Comparison of ENCODE assay signal across 11 mouse cellular contexts in the genomic region with DNA sequence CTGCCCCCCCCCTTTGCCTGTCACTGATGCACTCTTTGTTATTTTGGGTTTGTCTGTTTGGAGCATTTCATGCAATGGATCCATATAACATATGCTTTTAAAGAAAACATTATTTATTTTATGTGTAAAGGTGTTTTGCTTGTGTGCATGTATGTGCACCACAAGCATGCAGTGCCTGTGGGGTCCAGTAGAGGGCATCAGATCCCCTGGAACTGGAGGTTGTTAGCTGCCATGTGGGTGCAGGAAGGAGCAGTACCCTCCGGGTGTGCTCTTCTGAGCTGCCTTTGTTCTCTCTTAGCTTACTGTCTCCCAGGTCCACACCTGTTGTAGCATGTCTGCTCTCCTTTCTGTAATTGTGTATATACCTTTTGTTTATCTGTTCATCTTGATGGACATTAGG. TPM values are rescaled to one million over a fixed set of nuclear protein-coding genes. Genes with fewer than 3 reads are reported as not detected.
DNase-seq lines count a peak whose midpoint lies in the region; TF ChIP-seq lines count a peak whose summit lies in the region.
"Had no signal": no experiment of that assay in that cellular context is flagged by ENCODE, and none has a peak within 500 bp of the region (broad histone marks: within the 10 kb centered on the region; RNA-seq: fewer than 3 reads in every experiment).

No protein-coding gene starts in this region.

- TF ChIP-seq CTCF in kidney, adult 2 months (conservative IDR thresholded peaks at IDR 0.05; ENCODE audit: insufficient read depth, insufficient read length, low read depth, low read length), result peak; percentile 44
- peak; percentile 23; the same call in 1 of the 2 replicates for TF ChIP-seq CTCF in embryonic fibroblast, embryonic 13.5 days (IDR thresholded peaks at IDR 0.05; ENCODE audit: borderline replicate concordance, insufficient read depth, low read length)

- H3K27me3 ChIP-seq in kidney, adult 2 months (replicated peaks; ENCODE audit: control insufficient read depth, insufficient read depth, low read length), result no peaks in the 10 kb centered on the region

- no peaks in the 10 kb centered on the region; the same call in 1 of the 2 replicates for H3K36me3 ChIP-seq in kidney, adult 2 months (ENCODE audit: control insufficient read depth, insufficient read depth, low read length)

- no peak for TF ChIP-seq POLR2A in kidney, adult 2 months (IDR thresholded peaks at IDR 0.05; ENCODE audit: low read depth, low read length)
- no peak for TF ChIP-seq POLR2A in embryonic fibroblast, embryonic 13.5 days (IDR thresholded peaks at IDR 0.05; ENCODE audit: low read depth, low read length)

- DNase-seq in kidney, adult 2 months, result no peak
- DNase-seq in kidney, adult 18-20 months, result no peak
- peak; percentile 59 for DNase-seq in 416B (ENCODE audit: low read depth)
- DNase-seq in CD8-positive naive resting alpha-beta T cell, adult 2 months (ENCODE audit: low read depth in 2 of 2, low spot score in 2 of 2), result peak; percentile 31 to 46
- no peak for DNase-seq in urinary bladder, postnatal 36 days (ENCODE audit: low spot score in 2 of 2)
- no peak for DNase-seq in adrenal gland, adult 2 months
- DNase-seq in frontal cortex, postnatal 14 days (ENCODE audit: low spot score in 2 of 2), result no peak
- DNase-seq: adrenal gland, adult 8-10 months; gastrocnemius, postnatal 10 days; left cerebral cortex, postnatal 4 days had no signal

- WGBS in kidney, adult 2 months, result 91% methylated on average over 1 of the region's 1 CpGs

- no peak overlapping the region for H3K4me3 ChIP-seq in kidney, adult 2 months (ENCODE audit: insufficient read depth, low read depth, low read length)
- H3K4me3 ChIP-seq in embryonic fibroblast, embryonic 13.5 days (ENCODE audit: insufficient read depth, low read length), result no peak overlapping the region

- H3K27ac ChIP-seq in kidney, adult 2 months (ENCODE audit: insufficient read depth, low read depth, low read length), result no peak overlapping the region
- no peak overlapping the region for H3K27ac ChIP-seq in embryonic fibroblast, embryonic 13.5 days (ENCODE audit: insufficient read depth, low read length)

- H3K4me1 ChIP-seq in kidney, adult 2 months (ENCODE audit: control insufficient read depth, insufficient read depth, low read length), result no peaks in the 10 kb centered on the region; the same call in 1 of the 2 replicates
- H3K4me1 ChIP-seq in embryonic fibroblast, embryonic 13.5 days (ENCODE audit: control insufficient read depth, insufficient read depth, low read length), result peaks cover under 1% of the 10 kb centered on the region; the same call in 1 of the 2 replicates

RNA-seq across cellular contexts. Expression of a gene that starts 26.6 kb away (rescaled TPM):
- 148 and 174 TPM in 2 replicates for polyA plus RNA-seq in kidney, adult 2 months (2012; rRNA removed)
- 5.4 and 6.9 TPM in 2 replicates for polyA plus RNA-seq in embryonic fibroblast, embryonic 13.5 days (2011; ENCODE audit: insufficient read length, low read depth, missing spikeins)
- 10 to 100 TPM; 21.2 to 38.3 TPM for total RNA-seq in adrenal gland, adult 2 months (2021)
- polyA plus RNA-seq in adrenal gland, adult 2 months (2012; rRNA removed), result 28.2 and 28.7 TPM in 2 replicates

RNA-seq across cellular contexts. Expression of a gene that starts 29.8 kb away (rescaled TPM):
- polyA plus RNA-seq in kidney, adult 2 months (2012; rRNA removed), result 43.8 and 60.3 TPM in 2 replicates
- 160 and 204 TPM in 2 replicates for polyA plus RNA-seq in embryonic fibroblast, embryonic 13.5 days (2011; ENCODE audit: insufficient read length, low read depth, missing spikeins)
- total RNA-seq in adrenal gland, adult 2 months (2021), result 100 to 1,000 TPM; 185 to 186 TPM
- polyA plus RNA-seq in adrenal gland, adult 2 months (2012; rRNA removed), result 42.6 and 97.6 TPM in 2 replicates

RNA-seq across cellular contexts. Expression of a gene that starts 44.8 kb away (rescaled TPM):
- 13.3 and 17.3 TPM in 2 replicates for polyA plus RNA-seq in kidney, adult 2 months (2012; rRNA removed)
- 0.25 TPM in 1 of 2 replicates, not detected in the other for polyA plus RNA-seq in embryonic fibroblast, embryonic 13.5 days (2011; ENCODE audit: insufficient read length, low read depth, missing spikeins)
- 1 to 10 TPM; 7.5 to 7.8 TPM for total RNA-seq in adrenal gland, adult 2 months (2021)
- polyA plus RNA-seq in adrenal gland, adult 2 months (2012; rRNA removed), result 27.4 and 33.5 TPM in 2 replicates

RNA-seq across cellular contexts. Expression of a gene that starts 48.2 kb away (rescaled TPM):
- 19.3 and 19.8 TPM in 2 replicates for polyA plus RNA-seq in kidney, adult 2 months (2012; rRNA removed)
- 1.7 TPM in 2 replicates for polyA plus RNA-seq in embryonic fibroblast, embryonic 13.5 days (2011; ENCODE audit: insufficient read length, low read depth, missing spikeins)
- total RNA-seq in adrenal gland, adult 2 months (2021), result 10 to 100 TPM; 12.1 to 13.2 TPM
- 8.8 and 10.0 TPM in 2 replicates for polyA plus RNA-seq in adrenal gland, adult 2 months (2012; rRNA removed)

Comparison
In these comparisons a context has a peak if more than half of its experiments do, and no peak if none do; other contexts are left out.
1. DNase-seq: peak in 416B (single experiment) and CD8-positive naive resting alpha-beta T cell, adult 2 months (2 of 2); none in kidney, adult 2 months (single experiment), kidney, adult 18-20 months (single experiment), urinary bladder, postnatal 36 days (0 of 2), adrenal gland, adult 2 months (single experiment) and frontal cortex, postnatal 14 days (0 of 2).
2. RNA of a gene that starts 44.8 kb away (polyA plus RNA-seq): 27.4 to 33.5 TPM in adrenal gland, adult 2 months and 13.3 to 17.3 TPM in kidney, adult 2 months; 0.25 TPM in embryonic fibroblast, embryonic 13.5 days; every median in the first group is over 10 times any median in the second.